Mouse (Mus musculus): ENCODE data around the gene Lgals7. TPM values are rescaled to one million over a fixed set of nuclear protein-coding genes. Genes with fewer than 3 reads are reported as not detected.

Gene Lgals7
- polyA plus RNA-seq, 1 experiment from 2014 or later = 5.3 TPM

Other genes starting within 250 kb of the Lgals7 start
- gene Acp7, start 232.5 kb upstream of the Lgals7 start, polyA plus RNA-seq (2015; fragmentation: Nextera tagmentation; extraction: Ambion mirVana) = 0.31 and 0.34 TPM in 2 replicates
- 12.9 and 16.6 TPM in 2 replicates for gene Fbxo27, start 171.0 kb upstream of the Lgals7 start, polyA plus RNA-seq (2015; fragmentation: Nextera tagmentation; extraction: Ambion mirVana)
- gene Fbxo17, start 147.0 kb upstream of the Lgals7 start, polyA plus RNA-seq (2015; fragmentation: Nextera tagmentation; extraction: Ambion mirVana) = 4.7 and 5.4 TPM in 2 replicates
- 107 and 113 TPM in 2 replicates for gene Mrps12, start 122.0 kb upstream of the Lgals7 start, polyA plus RNA-seq (2015; fragmentation: Nextera tagmentation; extraction: Ambion mirVana)
- gene Sars2, start 121.9 kb upstream of the Lgals7 start, polyA plus RNA-seq (2015; fragmentation: Nextera tagmentation; extraction: Ambion mirVana) = 18.7 and 20.8 TPM in 2 replicates
- gene Ccer2, start 107.7 kb upstream of the Lgals7 start, polyA plus RNA-seq (2015; fragmentation: Nextera tagmentation; extraction: Ambion mirVana) = 0.72 and 1.1 TPM in 2 replicates
- gene Sirt2, start 97.1 kb upstream of the Lgals7 start, polyA plus RNA-seq (2015; fragmentation: Nextera tagmentation; extraction: Ambion mirVana) = 128 and 130 TPM in 2 replicates
- gene Nfkbib, start 96.3 kb upstream of the Lgals7 start, polyA plus RNA-seq (2015; fragmentation: Nextera tagmentation; extraction: Ambion mirVana) = 70.2 and 72.2 TPM in 2 replicates
- gene Rinl, start 74.9 kb upstream of the Lgals7 start, polyA plus RNA-seq (2015; fragmentation: Nextera tagmentation; extraction: Ambion mirVana) = 2.8 and 2.9 TPM in 2 replicates
- 117 and 127 TPM in 2 replicates for gene Hnrnpl, start 55.3 kb upstream of the Lgals7 start, polyA plus RNA-seq (2015; fragmentation: Nextera tagmentation; extraction: Ambion mirVana)
- gene Ech1, start 38.6 kb upstream of the Lgals7 start, polyA plus RNA-seq (2015; fragmentation: Nextera tagmentation; extraction: Ambion mirVana) = 115 and 117 TPM in 2 replicates
- gene Lgals4, start 30.0 kb upstream of the Lgals7 start, polyA plus RNA-seq (2015; fragmentation: Nextera tagmentation; extraction: Ambion mirVana) = 5.3 and 6.1 TPM in 2 replicates
- 0.54 and 0.70 TPM in 2 replicates for gene Capn12, start 17.6 kb downstream of the Lgals7 start, polyA plus RNA-seq (2015; fragmentation: Nextera tagmentation; extraction: Ambion mirVana)
- 146 and 172 TPM in 2 replicates for gene Actn4, start 98.5 kb downstream of the Lgals7 start, polyA plus RNA-seq (2015; fragmentation: Nextera tagmentation; extraction: Ambion mirVana)
- gene Eif3k, start 118.0 kb downstream of the Lgals7 start, polyA plus RNA-seq (2015; fragmentation: Nextera tagmentation; extraction: Ambion mirVana) = 282 and 295 TPM in 2 replicates
- 10.7 and 13.8 TPM in 2 replicates for gene Map4k1, start 118.2 kb downstream of the Lgals7 start, polyA plus RNA-seq (2015; fragmentation: Nextera tagmentation; extraction: Ambion mirVana)